Mouse (Mus musculus) olfactory bulb, adult 2 months (tissue): ENCODE measurements around the gene Btd. TPM values are rescaled to one million over a fixed set of nuclear protein-coding genes. Genes with fewer than 3 reads are reported as not detected.
A peak's percentile ranks its signal among the peaks of the same experiment; 100 is the strongest.

ENCODE experiments used
- H3K27ac ChIP-seq: fragments of 200-500 bp; 2 replicates; pipeline ENCODE4 v1.5.1; 2012; ENCODE audit warnings: low read depth, low read length; ENCODE audit not compliant: insufficient read depth
- H3K4me1 ChIP-seq: fragments of 200-500 bp; 2 replicates; pipeline ENCODE4 v1.6.1; 2012; ENCODE audit warnings: low read length; ENCODE audit not compliant: control insufficient read depth, insufficient read depth
- H3K4me3 ChIP-seq: fragments of 200-500 bp; 2 replicates; pipeline ENCODE4 v1.5.1; 2012; ENCODE audit warnings: mild to moderate bottlenecking, low read depth, low read length, moderate library complexity; ENCODE audit not compliant: insufficient read depth
- CTCF ChIP-seq: fragments of 200-500 bp; IDR thresholded peaks from 2 replicates; pipeline ENCODE4 v1.5.1; 2012; ENCODE audit warnings: low read depth, mild to moderate bottlenecking, low read length, moderate library complexity; ENCODE audit not compliant: insufficient read depth
- POLR2A ChIP-seq: fragments of 200-500 bp; IDR thresholded peaks from 2 replicates; pipeline ENCODE4 v1.6.1; 2012; ENCODE audit warnings: mild to moderate bottlenecking, low read depth, low read length, moderate library complexity; ENCODE audit not compliant: insufficient read depth
- WGBS: fragments of 180-500 bp; shearing (Covaris S2); methylation state at CpG from one replicate; pipeline ENCODE4 v1.1.7; 2018; 5-methylcytosine and 5-hydroxymethylcytosine counted together
- polyA plus RNA-seq: library from polyadenylated mRNA; stranded (reverse); fragments of >200 nt; gene quantifications from 2 replicates; pipeline ENCODE4 v1.2.4, GENCODE M21; 2012; ENCODE audit warnings: low replicate concordance; ENCODE audit not compliant: missing spikeins, insufficient read depth, insufficient read length

Btd gene
- polyA plus RNA-seq, 1 experiment: not detected

DNA sequence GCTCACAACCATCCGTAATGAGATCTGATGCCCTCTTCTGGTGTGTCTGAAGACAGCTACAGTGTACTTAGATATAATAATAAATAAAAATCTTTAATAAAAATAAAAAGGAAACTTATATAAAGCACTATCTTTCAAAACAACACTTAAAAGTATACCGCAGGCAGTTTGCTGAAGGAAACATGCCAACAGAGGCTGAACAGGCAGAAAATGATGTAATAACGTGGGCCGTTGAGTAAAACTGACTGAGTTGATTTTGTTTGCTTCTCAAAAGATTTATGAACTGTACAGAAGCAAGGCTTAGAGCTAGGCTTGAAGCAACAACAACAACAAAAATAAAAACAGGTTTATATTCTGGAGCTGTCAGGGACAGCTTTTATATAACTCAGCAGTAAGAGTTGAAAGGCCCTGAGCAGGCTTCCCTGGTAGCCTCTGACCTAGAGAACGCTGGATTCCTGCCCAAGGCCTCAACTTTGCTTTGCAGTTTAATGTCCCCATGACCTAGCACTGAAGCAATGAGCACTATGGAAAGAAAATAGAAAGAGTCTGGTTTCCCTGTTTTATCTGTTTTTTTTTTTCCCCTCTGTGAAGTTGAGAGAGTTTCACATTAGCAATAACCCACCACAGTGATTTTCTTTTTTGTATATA is 3.5 kb downstream of the Btd start:
- TF ChIP-seq CTCF: no peak
- no peak for TF ChIP-seq POLR2A
- WGBS: 87% methylated on average over 5 of the region's 5 CpGs
- H3K4me3 ChIP-seq: no peak overlapping the region
- no peak overlapping the region for H3K27ac ChIP-seq
- peaks cover 8% of the 10 kb centered on the region; the same call in 1 of the 2 replicates for H3K4me1 ChIP-seq

DNA sequence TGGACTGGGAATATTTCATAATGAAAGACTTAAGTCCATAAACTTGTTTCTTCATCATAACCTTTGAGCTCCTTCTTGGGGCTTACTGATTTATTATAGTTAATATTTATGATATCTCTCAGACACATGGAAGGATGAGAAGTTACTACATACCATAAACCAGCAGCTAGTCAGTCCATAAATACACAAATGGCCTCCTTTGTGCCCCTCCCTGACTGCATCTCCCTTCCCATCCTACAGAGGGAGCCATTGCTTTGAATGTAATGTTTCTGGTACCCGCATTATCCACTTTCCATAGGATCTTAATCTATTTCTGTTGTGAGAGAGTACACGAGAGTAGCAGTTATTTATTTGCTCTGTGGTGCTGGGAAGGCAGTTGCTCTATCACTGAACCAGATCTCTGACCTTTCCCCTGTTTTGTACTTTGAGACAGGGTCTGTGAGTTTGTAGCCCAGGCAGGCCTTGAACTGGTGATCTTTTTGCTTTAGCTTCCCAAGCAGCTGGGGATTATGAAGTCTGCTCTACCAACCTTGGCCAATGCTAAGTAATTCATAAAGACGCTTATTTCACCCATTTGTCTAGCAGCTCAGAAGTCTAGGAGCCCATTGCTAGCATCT is 4.2 kb downstream of the Btd start:
- Histone ChIP-seq H3K27ac (no peak overlapping the region), H3K4me1 (peaks cover 8% of the 10 kb centered on the region; the same call in 1 of the 2 replicates), H3K4me3 (no peak overlapping the region)
- WGBS: 81% methylated on average over 3 of the region's 3 CpGs
- TF ChIP-seq CTCF (no peak), POLR2A (no peak)

GRCm38 (mm10) chr14:31645920-31646319 is 5.1 kb downstream of the Btd start:
- WGBS: 87% methylated on average over 7 of the region's 7 CpGs
- no peak overlapping the region for H3K27ac ChIP-seq
- H3K4me1 ChIP-seq: 0 out of 2 replicates have a peak, but pooled peaks cover 3% of the 10 kb centered on the region
- TF ChIP-seq CTCF: no peak
- no peak for TF ChIP-seq POLR2A
- H3K4me3 ChIP-seq: no peak overlapping the region

DNA sequence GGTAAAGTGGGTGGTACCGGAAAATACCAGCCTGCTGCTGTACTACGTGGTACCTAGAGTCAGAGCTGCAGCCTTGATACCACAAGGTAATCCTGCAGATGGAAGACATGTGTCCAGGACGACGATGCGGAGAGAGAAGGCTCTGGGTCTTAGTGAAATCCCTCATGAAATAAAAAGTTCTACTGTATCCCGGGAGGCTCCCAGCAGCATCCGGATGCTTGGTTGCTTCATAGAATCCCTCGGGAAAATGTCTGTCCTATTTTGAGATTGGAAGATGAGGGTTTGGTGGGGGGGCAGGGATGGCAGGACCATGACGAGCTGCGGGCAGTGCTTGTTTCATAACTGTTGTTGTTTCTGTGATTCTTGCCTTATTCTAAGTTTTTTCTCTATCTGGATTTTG is 7.2 kb downstream of the Btd start:
- TF ChIP-seq CTCF: no peak
- TF ChIP-seq POLR2A: no peak
- no peak overlapping the region for H3K4me3 ChIP-seq
- WGBS: 85% methylated on average over 10 of the region's 10 CpGs
- no peak overlapping the region for H3K27ac ChIP-seq
- 0 out of 2 replicates have a peak, but pooled peaks cover 3% of the 10 kb centered on the region for H3K4me1 ChIP-seq

GRCm38 (mm10) chr14:31650347-31650746 is 9.5 kb downstream of the Btd start:
- no peak overlapping the region for H3K27ac ChIP-seq
- no peak overlapping the region for H3K4me3 ChIP-seq
- H3K4me1 ChIP-seq: 0 out of 2 replicates have a peak, but pooled peaks cover 3% of the 10 kb centered on the region
- TF ChIP-seq CTCF (peak; percentile 11; the same call in 1 of the 2 replicates), POLR2A (no peak)
- 98% methylated on average over 3 of the region's 3 CpGs for WGBS

GRCm38 (mm10) chr14:31651206-31651605 is 10.4 kb downstream of the Btd start:
- no peak for TF ChIP-seq POLR2A
- TF ChIP-seq CTCF: no peak
- Histone ChIP-seq H3K27ac (no peak overlapping the region), H3K4me1 (0 out of 2 replicates have a peak, but pooled peaks cover 3% of the 10 kb centered on the region), H3K4me3 (no peak overlapping the region)
- WGBS: 96% methylated on average over 7 of the region's 7 CpGs

- no peak overlapping the region for H3K27ac ChIP-seq
- 0 out of 2 replicates have a peak, but pooled peaks cover 3% of the 10 kb centered on the region for H3K4me1 ChIP-seq
- WGBS: 84% methylated on average over 5 of the region's 5 CpGs
- no peak for TF ChIP-seq POLR2A
- no peak for TF ChIP-seq CTCF
- H3K4me3 ChIP-seq: no peak overlapping the region
Measured at GRCm38 (mm10) chr14:31652106-31652505, 11.3 kb downstream of the Btd start.

GRCm38 (mm10) chr14:31652624-31653023 is 11.8 kb downstream of the Btd start:
- peaks cover 5% of the 10 kb centered on the region; the same call in 1 of the 2 replicates for H3K4me1 ChIP-seq
- no peak overlapping the region for H3K27ac ChIP-seq
- WGBS: 88% methylated on average over 1 of the region's 1 CpGs
- no peak for TF ChIP-seq POLR2A
- no peak for TF ChIP-seq CTCF
- no peak overlapping the region for H3K4me3 ChIP-seq
